Mouse (Mus musculus) Patski (cell line): ENCODE results near the gene Acbd6. TPM values are rescaled to one million over a fixed set of nuclear protein-coding genes. Genes with fewer than 3 reads are reported as not detected.

Experiments
- ATAC-seq: fragments of 100-300 bp; one replicate; pipeline ENCODE4 v1.8.0; 2021
- CTCF ChIA-PET: fragments of 350-600 bp; sonication (Branson Sonifier 250); formaldehyde crosslinking; loops from one replicate; lab custom pipeline; 2022; ENCODE audit warnings: inconsistent platforms; lab: Charles Lee
- POLR2A ChIA-PET: fragments of 350-600 bp; sonication (Branson Sonifier 250); formaldehyde crosslinking; loops from one replicate; lab custom pipeline; 2022; ENCODE audit warnings: antibody characterized with exemption, inconsistent platforms; lab: Charles Lee
- DNase-seq: peaks from one replicate; pipeline ENCODE4 v3.0.0-alpha.2; 2011; ENCODE audit warnings: low read depth, low spot score
- H3K27me3 ChIP-seq: fragments of 371-371 bp; one replicate; pipeline ENCODE4 v1.5.1; 2021
- CTCF ChIP-seq: fragments of 100-300 bp; IDR thresholded peaks from one replicate; pipeline ENCODE4 v1.5.1; 2021
- in situ Hi-C: fragments of 300-500 bp; cut with MboI; formaldehyde crosslinking; loops from 3 replicates; pipeline ENCODE4 v1.11.1; 2018; ENCODE audit warnings: low pct_unique_long_range_greater_than_20kb, mixed read lengths
- polyA plus RNA-seq: library from polyadenylated mRNA; unstranded; gene quantifications from one replicate; pipeline ENCODE4 v1.2.3, GENCODE M21; 2021

Gene Acbd6
- polyA plus RNA-seq, 1 experiment from 2014 or later, result 105 TPM

DNA sequence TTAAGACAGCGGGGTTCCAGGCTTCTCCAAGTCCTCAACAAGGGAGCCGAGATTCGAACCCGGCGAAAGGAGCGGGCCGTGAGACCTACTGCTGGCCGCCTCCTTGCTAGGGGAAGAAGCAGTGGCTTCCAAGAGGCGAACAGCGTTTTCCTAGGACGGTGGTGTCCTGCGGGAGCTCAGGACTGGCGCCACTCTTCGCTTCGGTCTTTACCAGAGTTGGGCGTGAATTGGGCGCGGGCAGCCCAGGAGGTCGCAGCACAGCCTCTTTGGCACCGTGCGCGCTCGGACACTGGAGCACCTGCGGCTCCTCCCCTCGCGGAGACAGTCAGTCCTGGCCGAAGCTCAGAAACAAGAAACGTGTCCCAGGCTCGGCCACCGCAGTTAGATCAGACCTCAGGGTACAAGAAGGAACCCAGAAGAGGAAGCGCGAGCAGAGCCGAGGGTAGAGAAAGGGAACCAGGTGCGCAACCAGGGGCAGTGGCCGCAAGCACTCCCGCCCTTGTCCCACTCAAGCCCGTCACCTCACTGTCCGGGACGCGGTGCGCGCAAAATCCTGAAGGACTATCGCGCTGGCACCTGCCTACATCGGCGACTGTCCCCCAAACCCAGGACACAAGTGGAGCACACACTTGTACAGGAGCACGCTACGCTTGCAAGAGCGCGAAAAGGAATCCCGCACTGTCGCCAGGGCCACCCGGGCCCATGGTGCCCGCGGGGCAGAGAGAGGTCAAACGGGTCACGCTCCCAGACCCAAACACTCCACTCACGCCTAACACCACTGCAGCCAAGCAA lies 179.3 kb downstream of the Acbd6 start:
- ChIA-PET POLR2A (no interaction called here), CTCF (no interaction called here)
- in situ Hi-C loops, result no loop called here
- no peak for TF ChIP-seq CTCF
- no peak for DNase-seq
- ATAC-seq, result no peak
- peaks cover 74% of the 10 kb centered on the region for H3K27me3 ChIP-seq

DNA sequence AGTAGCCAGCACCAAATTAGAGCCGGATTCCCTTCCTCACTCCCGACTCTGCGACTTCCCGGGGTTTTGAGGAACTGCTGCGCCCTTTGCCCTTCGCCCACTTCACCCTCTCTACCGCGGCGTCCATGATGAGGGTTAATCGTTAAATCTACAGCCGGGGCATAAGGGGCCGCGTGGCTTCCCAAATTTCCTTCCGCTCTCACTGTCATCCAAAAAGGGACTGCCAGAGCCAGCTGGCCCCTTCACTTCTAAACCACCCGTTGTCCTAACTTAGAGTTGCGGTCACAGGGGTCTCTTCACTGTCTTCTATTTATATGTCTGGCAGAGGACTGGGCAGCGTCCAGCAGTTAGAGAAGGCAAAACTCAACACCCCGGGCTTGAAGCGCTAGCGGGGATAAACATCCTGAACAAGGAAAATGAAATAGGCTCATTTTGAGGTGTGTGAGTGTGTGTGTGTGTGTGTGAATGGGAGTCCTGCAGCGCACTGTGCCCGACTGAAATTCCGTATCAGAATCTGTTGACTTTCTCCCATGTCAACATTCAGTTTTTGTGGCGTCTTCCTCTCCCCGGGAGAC lies 180.0 kb downstream of the Acbd6 start:
- POLR2A ChIA-PET, result no interaction called here
- in situ Hi-C loops, result no loop called here
- no peak for DNase-seq
- no peak for ATAC-seq
- CTCF ChIA-PET, result no interaction called here
- TF ChIP-seq CTCF, result no peak
- H3K27me3 ChIP-seq, result peaks cover 72% of the 10 kb centered on the region

Other genes starting within 250 kb of the Acbd6 start
- 24.4 TPM for gene Xpr1, start 140.7 kb upstream of the Acbd6 start, polyA plus RNA-seq
- gene Lhx4, start 193.6 kb downstream of the Acbd6 start, polyA plus RNA-seq, result not detected